Mouse (Mus musculus) lung, postnatal 4 days (tissue): ENCODE measurements around the gene Crebrf.

Experiments used
- DNase-seq, 2 experiments: peaks; one replicate each; pipeline ENCODE4 v3.0.0; 2021

The Crebrf gene

DNA sequence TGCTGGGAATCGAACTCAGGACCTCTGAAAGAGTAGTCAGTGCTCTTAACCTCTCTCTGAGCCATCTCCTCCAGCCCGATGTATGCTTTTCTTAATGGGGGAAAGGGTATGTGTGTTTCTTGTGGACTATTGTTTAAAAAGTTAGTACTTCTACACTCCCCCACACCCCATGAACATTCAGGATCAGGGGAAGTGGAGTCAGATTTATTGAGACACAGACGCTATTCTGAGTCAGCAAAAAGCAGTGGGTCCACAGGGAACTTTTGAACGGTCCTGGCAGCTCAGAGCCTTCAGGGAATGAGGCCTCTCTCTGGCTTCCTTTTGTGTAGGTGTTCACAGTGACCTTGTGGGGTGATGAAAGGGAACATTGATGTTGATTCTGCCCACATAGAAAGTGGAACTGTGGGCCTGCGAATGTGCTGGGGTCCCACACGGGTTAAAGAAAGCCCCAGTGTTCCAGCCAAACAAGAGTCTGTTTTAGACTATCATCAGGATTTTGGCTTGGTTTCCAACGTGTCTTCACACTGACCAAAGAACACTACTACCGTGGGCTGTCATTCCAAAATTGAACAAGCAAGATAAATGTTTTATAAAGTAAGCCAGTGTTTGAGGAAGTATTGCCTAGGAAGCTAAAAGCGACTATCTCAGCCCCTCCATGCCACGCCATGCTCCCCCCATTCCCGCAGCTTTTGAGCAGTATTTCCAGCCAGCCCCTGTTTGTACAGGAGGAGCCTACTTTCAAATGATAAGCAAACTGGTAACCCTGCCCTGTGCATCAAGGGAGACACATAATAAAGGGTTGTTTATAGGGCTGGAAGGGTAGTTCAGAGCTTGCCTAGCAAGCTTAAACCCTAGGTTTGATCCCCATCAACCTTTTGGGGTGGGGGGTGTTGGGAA lies 9.7 kb upstream of the Crebrf start:
- DNase-seq = no peak

DNA sequence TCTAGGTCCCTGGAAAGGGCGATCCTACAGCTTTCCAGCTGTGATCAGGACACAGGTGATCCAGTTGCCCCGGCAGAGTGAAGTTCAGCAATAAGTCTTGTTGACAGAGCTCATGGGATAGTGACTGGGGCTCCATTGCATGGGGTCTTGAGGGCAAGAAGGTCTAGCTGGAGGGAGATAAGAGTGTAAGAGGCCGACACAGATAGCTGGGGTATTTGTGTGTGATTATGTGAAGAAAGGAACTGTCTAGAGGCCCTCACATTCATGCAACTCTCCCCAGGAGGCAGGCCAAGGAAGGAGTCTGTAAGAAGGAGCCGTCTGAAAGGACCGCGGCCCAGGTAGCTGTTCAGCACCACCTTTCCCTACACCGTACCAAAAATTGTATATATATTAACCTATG lies 8.4 kb upstream of the Crebrf start:
- no peak for DNase-seq

DNA sequence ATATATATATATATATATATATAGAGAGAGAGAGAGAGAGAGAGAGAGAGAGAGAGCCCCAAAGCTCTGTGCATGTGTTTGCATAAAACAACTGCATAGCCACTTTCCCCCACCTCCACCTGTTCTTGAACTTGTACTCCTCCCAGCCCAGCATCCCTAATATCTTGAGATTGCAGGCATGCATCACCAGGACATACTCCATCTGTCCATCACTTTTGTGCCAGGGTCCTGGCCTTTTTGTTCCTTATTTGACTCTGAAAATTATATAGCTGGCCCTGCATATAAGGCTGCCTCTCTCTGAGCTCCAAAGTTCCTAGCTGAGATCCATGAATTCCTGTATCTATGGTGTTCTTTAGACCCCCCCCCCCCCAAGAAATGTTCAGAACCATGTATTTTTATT lies 7.0 kb upstream of the Crebrf start:
- DNase-seq = no peak

DNA sequence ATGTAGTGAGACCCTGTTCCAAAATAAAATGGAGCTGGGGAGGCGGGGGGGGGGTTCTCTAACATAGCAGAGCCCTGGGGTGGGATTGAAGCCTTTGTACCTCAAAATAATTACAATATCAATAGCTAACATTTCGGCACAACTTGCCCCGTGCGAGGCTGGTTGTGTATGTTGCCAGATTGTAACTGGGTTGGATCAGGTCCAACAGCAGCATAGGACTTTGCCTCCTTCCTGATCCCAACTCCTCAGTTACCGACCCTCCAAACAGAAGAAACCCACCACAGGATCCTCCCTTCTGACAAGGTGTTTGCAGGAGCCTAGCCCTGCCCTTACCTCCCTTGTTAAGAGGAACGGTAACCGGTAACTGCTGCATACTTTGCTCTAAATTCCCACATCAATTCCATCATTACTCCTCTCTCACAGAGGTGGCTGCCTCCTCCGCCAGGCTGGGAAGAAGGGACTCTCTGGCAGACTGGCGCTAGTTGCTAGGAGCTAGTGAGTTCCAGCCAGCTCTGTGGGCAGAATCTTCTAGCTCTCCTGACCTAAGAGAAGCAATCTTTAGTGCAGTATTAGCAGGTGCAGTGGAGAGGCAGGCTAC lies 6.4 kb upstream of the Crebrf start:
- no peak for DNase-seq

DNA sequence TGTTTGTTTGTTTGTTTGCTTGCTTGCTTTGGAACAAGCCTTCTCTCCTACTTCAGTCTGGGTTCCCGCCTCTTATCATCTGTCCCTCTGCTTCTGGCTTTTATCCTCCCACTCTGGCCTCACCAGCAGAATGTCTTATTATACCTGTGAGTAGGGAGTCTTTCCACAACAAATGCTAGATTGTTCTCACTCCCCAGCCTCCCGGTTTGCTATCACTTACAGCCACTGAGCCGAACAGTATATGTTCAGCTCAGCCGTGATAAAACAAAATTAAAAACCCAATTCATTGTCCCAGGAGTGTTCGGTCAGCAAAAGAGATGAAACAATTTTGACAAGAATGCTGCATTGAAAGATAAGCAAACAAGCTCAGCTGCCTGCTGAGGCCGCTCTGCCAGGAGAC lies 5.4 kb upstream of the Crebrf start:
- no peak for DNase-seq

DNA sequence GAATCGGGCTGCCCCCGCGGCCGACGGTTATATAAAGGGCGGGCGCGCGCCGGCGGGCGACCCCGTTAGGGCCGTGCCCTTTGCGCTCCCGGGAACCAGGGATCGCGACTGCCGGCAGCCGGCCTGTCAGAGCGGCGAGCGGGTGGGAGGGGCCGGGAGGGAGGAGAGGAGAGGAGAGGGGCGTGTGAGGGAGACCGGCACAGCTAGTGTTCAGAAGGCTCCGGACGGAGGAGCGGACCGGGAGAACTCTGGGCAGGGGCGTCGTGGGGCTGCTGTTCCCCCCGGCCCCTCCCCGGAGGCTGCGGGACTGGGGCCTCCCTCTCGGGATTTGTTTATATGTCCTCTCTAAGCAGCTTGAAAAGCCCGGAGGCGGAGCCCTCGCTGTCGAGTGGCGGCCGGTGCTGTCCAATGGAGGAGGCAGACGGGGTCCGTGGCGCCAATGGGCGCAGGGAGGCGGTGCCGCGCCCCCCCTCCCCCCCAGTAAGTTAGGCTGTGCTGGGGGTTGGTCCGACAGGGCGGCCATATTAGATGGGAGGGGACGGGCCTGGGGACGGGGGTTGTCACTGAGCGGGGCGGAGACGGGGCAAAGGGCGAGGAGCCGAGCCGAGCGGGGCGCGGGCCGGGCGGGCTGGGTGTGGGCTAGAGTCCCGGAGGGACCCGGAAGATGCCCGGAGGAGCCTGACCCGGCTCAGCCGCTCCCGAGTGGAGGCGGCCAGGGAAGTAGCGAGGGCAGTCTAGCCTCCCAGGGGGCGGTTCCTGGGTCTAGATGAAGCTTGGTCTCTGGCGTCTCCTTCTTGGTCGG lies 667 bp downstream of the Crebrf start:
- DNase-seq = peak; percentile 96 to 98

DNA sequence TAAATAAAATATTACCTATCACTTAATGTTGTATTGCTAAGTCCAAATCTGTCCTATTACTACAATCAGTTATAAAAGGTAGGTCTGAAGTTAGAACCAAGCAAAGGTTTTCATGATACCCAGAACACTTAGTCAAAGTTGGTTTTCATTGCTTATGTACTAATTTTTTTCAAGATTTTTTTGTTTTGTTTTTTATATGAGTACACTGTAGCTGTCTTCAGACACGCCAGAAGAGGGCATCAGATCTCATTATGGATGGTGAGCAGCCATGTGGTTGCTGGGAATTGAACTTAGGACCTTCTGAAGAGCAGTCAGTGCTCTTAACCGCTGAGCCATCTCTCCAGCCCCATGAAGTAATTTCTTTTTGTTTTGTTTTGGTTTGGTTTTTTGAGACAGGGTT lies 2.4 kb downstream of the Crebrf start:
- no peak for DNase-seq

DNA sequence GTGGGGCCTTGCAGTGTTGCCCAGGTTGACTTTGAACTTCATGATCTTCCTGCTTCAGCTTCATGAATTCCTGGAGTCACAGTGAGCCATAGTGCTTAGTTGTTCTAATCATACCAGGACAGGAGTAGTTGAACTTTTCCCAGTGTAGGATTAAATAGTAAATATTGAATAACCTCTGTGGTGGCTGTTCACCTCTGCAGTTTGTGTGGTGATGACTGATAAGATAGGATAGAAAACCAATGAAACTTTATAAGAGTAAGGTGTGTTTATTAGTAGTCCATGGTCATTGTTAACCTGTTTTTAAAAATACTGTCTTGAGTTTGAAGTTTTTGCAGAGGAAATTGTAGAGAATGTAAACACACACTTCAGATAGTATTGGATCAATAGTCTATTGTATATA lies 4.0 kb downstream of the Crebrf start:
- DNase-seq = no peak

DNA sequence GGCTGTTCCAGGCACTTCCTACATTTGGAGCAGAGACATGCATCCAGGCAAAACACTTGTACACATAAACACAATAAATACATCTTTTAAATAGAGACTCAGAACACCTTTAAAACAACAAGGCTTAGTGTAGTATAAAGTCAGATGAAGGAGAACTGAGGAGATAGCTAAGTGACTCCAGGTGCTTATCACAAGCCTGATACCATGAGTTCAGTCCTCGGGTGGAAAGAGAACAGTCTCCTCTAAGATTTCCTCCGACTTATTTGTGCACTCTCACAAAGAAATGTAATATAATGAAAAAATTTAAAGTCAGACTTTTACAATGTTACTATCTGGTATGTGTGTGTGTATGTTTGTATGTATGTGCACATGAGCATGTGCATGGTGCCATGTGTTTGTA lies 6.4 kb downstream of the Crebrf start:
- no peak for DNase-seq

DNA sequence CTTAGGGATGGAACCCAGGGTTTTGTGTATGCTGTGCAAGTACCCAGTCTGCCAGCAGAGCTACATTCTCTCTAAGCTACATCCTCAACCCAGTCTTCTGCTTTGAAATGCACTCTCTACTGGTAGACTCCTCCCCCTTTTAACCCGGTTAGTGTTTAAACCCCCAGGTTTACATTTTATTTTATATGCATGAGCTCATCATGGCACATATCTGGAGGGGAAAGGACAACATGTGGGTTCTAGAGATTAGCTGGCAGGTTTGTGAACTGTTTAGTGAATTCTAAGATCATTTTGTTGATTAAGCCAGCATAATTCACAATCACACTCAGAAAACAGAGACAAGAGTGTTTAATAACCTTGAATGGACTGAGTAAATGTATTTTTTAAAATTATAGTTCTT lies 9.3 kb downstream of the Crebrf start:
- DNase-seq = no peak

DNA sequence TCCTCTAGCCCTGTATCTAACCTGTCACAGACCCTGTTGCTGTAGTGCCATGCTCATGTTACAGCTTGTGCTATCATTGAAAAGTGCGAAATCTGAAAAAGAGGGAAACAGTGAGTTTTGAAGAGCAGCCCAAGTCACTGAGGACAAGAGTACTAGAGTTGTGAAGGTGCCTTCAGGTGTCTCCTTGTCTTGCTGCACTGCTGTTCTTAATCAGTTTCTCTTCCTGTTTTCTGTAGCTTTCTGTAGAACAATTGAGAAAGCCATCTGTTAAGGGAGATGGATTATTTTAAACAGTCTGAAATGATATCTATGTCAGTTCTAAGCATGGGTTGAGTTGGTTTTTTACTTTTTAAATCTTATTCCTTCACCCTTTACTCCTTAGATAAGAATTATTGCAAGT lies 11.2 kb downstream of the Crebrf start:
- DNase-seq = no peak

DNA sequence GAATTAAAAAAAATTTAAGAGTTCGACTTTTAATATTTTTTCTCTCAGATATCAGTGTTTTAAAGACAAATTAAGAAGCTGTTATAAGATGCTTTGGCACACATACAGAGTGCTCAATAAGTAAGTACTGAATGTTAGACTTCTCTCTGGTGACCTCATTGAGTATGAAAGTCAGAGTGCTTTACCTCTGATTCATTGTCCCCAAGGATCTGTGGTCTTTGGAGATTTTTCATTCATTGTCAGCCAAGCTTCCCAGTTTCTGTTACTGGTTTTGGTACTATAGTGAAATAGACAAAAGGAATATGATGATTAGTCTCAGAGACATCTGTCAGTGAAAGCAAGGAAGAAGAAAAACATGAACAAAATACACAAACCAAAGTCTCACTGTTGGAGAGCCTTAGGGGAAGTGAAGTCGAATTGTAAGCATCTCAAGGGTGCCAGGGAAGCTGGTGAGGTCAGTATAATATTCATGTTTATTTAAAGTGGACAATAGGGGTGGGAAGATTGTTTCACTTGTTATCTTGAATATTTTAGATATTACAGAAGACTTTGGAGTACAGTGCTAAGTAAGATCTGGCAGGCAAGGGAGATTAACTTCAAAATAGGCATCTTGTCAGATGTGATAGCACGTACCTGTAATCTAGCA lies 11.8 kb downstream of the Crebrf start:
- no peak for DNase-seq

DNA sequence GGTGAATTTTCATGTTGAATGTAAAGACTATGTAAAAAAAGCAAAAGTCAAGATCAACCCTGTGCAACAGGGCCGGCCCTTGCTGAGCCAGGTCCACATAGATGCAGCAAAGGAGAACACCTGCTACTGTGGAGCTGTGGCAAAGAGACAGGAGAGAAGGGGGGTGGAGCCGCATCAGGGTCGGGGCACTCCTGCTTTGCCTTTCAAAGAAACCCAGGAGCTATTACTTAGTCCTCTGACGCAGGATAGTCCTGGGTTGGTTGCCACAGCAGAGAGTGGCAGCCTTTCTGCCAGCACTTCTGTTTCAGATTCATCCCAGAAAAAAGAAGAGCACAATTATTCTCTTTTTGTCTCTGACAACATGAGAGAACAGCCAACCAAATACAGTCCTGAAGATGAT lies 27.1 kb downstream of the Crebrf start:
- no peak for DNase-seq

DNA sequence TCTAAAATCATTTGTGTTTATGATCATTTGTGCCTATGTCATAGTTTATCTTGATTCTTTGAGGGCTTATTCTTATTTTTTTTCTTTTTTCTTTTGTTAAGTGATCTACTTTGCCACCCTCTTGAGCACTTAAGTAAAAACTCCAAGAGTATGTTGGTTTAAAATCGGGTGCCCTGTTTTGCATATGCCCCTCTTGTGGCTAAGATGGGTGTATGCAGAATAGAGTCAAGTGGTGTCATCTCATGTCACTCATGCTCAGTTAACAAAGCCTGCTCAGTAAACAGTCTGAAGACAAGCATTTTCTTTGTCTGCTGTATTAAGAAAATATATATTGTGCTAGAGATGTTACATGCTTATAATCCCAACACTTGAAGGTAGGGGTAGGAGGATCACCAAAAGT lies 27.8 kb downstream of the Crebrf start:
- no peak for DNase-seq

DNA sequence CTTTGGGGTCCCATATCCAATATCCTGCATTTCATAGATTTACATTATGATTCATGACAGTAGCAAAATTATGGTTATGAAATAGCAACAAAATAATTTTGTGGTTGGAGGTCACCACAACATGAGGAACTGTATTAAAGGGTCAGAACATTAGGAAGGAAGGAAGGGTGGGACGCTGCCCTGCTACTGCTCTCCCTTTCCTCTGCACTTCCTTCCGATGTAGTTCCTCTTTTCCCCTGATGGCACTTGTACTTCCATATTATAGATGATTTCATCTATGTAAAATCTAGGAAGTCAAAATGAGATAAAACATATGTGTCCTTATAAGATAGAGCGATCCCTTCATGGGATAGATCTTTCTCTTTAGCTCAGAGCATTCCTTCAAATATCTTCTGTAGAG lies 34.5 kb downstream of the Crebrf start:
- DNase-seq = no peak

DNA sequence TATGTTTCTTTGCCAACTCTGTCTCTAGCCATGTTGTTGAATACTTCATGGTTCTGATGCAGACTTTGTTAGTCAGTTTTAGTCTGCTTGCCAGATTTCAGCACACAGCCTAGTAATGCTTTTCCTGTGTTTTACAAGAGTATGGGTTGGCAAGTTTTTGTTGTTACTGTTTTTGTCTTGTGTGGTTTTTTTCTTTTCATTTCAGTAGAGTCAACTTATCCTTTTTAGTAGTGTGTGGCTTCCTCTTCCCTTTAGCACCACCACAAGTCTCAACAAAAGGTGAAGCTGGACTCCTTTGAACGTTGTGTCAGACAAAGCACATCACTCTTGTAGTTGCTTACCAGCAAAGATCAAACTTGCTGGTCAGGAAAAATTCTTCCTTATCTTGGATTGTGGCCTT lies 36.8 kb downstream of the Crebrf start:
- DNase-seq = no peak

DNA sequence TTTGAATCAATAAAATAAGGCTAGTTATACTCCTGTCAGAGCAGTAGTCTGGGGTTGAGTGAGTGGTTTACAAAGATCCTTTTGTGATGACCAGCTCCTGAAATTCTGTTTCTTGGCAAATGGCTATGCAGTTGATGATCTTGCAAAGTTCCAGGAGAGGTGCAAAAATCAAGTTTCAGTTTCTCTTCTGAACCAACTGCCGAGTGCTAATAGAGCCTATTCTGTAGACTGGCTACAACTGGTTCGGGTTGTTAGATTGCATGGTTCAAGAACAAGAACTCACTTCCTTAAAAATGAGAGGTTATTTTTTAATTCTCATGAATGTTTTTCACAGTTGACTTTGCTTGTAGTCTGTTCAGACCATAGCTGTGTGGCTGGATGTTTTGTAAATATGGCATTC lies 38.0 kb downstream of the Crebrf start:
- no peak for DNase-seq

DNA sequence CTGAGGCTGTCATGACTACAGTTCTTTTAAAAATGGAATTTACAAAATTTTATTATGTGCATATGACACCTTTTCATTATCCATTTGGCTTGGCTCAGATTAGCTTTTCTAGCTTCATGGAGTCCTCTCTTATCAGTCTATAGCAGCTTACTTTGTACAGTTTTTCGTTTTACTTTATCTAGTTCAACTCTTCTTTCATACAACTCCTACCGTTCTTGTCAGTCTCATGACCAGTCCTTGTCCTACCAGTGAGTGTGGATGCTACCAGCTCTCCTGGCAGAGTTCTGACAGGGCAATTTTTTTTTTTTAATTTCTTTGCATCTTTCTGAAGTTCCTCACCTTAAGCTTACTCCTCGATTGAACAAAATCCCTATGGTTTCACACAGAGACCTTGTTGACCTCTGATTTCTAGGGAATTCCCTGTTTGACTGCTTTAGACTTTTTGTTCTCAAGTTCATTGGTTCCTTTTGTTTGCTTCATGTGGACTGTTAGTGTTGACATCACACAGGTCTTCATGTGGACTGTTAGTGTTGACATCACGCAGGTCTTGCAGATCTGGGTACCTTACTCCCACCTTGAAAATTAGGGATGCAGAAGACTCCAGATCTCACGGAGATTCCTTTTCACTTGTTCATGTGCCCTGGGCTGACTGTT lies 51.8 kb downstream of the Crebrf start:
- DNase-seq = no peak

DNA sequence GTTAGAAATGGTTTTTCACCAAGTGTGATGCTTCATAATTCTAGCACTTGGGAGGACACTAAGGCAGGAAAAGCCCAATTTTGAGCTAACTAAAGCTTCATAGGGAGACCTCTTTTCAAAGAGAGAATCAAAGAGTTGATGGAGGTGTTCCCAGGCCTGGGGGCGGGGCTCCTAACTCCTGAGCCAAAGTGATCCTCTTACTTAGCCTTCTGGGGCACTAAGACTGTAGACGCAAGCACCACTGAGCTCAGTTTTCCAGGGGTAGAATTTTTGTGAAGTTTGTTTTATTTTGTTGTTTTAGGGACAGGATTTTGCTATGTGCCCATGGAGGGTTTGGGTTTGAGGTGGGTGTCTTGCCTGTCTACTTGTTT lies 52.3 kb downstream of the Crebrf start:
- DNase-seq = no peak

DNA sequence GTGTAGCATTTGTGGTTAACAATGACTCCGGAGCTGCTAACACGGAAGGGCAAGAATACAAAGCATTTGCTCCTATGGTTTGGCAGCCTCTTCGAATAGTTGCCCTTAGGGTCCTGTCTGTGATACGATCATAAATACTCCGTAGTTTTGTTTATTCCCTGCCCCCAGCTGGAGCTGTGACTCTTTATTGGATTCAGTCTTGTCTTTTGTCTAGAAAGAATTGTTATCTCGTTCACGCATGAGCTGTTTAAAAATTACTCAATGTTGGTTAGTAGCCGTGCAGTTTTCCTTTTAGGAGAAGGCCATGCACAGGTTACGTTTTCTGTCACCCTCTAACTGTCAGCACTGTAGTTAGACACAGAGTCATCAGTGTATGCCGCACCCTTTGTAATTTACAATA lies 60.8 kb downstream of the Crebrf start:
- DNase-seq = no peak

DNA sequence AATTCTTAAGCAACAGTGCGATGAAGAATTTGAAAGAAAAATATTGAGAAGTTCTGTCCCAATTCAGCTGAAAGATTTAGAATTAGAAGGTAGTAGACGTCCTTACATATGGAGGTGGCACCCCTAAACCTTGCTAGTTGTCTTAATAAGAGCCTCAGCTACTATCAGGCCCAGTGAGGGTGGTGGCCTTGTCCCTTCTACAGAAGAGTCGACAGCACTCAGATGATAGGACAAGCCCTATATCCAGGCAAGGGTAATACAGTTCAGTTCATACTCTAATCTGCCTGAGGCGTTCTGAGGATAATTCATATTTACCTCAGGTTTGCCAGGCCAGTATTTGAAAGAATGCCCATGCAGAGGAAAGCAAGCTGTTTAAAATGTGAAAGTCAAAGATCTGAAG lies 62.6 kb downstream of the Crebrf start:
- DNase-seq = no peak

DNA sequence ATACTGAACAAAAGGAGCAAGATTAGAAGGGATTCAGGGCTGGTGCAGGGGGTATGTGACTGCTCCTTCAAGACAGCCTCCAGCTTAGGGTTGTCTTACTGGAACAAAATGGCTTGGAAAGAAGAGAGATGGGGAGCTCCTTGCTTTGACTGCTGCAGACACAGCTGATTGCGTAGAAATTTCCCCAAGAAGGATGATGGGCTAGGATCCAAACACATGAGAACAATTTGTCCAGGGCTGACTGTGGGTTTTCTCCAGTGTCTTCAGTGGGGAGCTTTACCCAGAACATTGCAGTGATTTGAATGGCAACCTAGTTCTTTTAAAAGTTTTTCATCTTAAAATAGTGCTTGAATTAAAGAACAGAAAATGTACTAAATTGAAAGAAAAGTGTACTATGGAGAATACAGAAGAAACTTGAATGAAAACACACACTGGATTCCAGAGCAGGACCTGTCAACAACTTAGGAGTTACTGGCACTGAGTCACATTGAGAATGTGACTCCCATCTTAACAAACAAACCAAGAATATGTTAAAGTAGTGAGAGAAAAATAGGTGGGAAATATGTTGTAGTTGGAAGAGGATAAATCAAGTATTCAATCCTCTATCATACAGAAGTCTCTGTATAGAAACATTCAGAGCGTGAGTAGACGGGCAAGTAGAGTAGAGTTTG lies 63.1 kb downstream of the Crebrf start:
- DNase-seq = no peak
